Mouse (Mus musculus) Patski (cell line): Measurements from ENCODE around the gene Celsr2. TPM values are rescaled to one million over a fixed set of nuclear protein-coding genes. Genes with fewer than 3 reads are reported as not detected.

Source experiments
- ATAC-seq: fragments of 100-300 bp; one replicate; pipeline ENCODE4 v1.8.0; 2021
- CTCF ChIA-PET: fragments of 350-600 bp; sonication (Branson Sonifier 250); formaldehyde crosslinking; loops from one replicate; lab custom pipeline; 2022; ENCODE audit warnings: inconsistent platforms; lab: Charles Lee
- POLR2A ChIA-PET: fragments of 350-600 bp; sonication (Branson Sonifier 250); formaldehyde crosslinking; loops from one replicate; lab custom pipeline; 2022; ENCODE audit warnings: antibody characterized with exemption, inconsistent platforms; lab: Charles Lee
- DNase-seq: peaks from one replicate; pipeline ENCODE4 v3.0.0-alpha.2; 2011; ENCODE audit warnings: low read depth, low spot score
- H3K27me3 ChIP-seq: fragments of 371-371 bp; one replicate; pipeline ENCODE4 v1.5.1; 2021
- CTCF ChIP-seq: fragments of 100-300 bp; IDR thresholded peaks from one replicate; pipeline ENCODE4 v1.5.1; 2021
- in situ Hi-C: fragments of 300-500 bp; cut with MboI; formaldehyde crosslinking; loops from 3 replicates; pipeline ENCODE4 v1.11.1; 2018; ENCODE audit warnings: low pct_unique_long_range_greater_than_20kb, mixed read lengths
- polyA plus RNA-seq: library from polyadenylated mRNA; unstranded; gene quantifications from one replicate; pipeline ENCODE4 v1.2.3, GENCODE M21; 2021

Celsr2 gene
- polyA plus RNA-seq = 90.1 TPM

DNA sequence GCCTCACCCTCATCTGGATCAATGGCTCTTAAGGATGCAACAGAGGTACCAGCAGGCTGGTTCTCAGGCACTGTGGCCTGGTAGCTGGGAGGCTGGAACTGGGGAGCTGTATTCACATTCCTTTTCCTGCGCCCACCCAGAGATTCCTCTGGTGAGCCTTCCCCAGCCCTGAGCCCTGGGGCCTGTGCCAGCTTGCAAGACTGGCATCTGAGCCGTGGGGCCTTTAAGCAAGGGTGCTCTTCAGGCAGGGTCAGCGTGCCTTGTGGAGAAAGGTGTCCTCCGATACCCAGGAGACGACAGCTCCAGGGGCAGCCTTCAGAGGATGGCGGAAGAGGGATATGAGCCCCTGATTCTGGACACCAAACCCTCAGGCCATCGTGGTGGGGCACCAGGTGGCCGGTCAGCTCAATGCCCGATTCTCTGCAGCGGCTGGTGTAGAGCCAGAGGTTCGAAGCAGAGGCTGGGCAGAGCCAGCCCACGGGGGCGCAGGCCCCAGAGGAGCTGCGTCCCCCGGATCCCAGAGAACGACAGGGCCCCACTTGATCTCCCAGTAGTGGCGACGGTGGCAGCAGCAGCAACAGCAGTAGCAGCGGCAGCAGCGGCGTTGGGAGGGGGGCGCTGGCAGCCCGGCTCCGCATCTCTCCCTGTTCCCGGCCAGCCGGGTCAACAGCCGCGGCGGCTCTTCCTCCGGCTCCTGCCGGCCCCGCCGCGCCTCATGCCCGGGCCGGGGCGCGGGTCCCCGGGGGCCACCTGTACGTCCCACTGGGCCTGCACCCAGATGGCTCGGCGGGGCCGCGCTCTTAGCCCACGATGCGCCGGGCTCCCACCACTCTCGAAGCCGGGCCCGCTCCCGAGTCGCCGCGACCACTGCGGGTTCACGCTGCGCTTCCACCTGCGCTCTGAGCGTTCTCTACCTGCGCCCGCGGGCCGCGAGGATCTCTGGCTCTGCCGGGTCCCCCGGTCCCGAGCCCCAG, at the start of gene Celsr2:
Celsr2 (minus strand) TSS at position 696 of the 974 bp plus-strand sequence.
- no peaks in the 10 kb centered on the region for H3K27me3 ChIP-seq
- CTCF ChIA-PET = interaction anchor here (1.0 to 1.5 kb wide), 2 partner anchors 14 to 22 kb away, joined by 3 to 4 read pairs; no protein-coding TSS in a partner anchor
- POLR2A ChIA-PET = interaction anchor here (0.8 to 7.3 kb wide), 5 partner anchors 9 to 30 kb away, joined by 3 to 61 read pairs (median 4); partner anchors contain the start of gene Sars
- ATAC-seq (no peak), DNase-seq (no peak)
- TF ChIP-seq CTCF = no peak
- in situ Hi-C loops = no loop called here

DNA sequence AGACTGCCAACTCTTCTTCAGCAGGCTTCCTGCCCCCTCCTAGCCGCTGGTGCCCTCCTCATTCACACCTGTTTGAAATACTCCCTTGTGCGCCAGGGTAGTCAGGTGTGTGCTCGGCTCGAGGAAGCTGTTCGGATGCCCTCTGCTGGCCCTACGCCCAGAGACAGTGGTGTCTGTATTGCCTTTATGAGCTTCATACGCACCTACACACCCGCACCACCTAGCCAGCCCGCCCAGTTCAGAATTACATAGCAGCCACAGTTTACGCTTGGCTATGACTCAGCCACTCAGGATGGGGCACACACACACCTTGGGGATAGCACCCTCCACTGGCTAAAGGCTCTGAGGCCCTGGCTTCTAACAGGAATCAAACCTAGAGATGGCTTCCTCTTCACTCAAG, 43.5 kb upstream of the Celsr2 start:
- ATAC-seq = peak; percentile 20
- TF ChIP-seq CTCF = peak; percentile 60
- ChIA-PET CTCF (interaction anchor here (0.8 to 1.5 kb wide), 4 partner anchors 49 to 104 kb away, joined by 3 to 8 read pairs (median 4); partner anchors contain the start of gene Tmem167b), POLR2A (interaction anchor here (1.6 kb wide), 1 partner anchor 13 kb away, joined by 5 read pairs; the partner anchor contains the start of gene Sars)
- in situ Hi-C loops = no loop called here
- no peak for DNase-seq
- H3K27me3 ChIP-seq = no peaks in the 10 kb centered on the region

DNA sequence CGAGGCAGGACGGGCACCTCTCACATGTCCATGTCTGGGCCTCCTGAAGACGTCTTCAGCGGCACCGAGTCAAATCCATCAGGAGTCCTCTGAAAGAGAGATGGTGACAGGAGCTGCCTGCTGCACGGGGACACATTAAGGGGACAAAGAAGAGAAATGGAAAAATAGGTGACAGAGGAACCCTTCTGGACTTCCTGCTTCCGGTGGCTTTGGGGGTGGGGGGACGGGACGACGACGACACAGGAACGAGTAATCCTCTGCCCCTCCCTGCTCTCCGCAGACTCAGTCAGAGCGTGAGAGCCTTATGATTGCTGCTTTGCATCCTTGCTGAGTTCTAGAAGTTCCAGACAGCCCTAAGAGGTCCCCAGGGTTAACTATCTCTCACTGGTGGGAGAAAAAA, 43.0 kb upstream of the Celsr2 start:
- POLR2A ChIA-PET = no interaction called here
- no peak for ATAC-seq
- no peak for DNase-seq
- CTCF ChIA-PET = interaction anchor here (0.8 to 4.5 kb wide), 3 partner anchors 13 to 66 kb away, joined by 3 to 18 read pairs (median 8); partner anchors contain the start of gene Sars
- no peaks in the 10 kb centered on the region for H3K27me3 ChIP-seq
- in situ Hi-C loops = no loop called here
- TF ChIP-seq CTCF = no peak

DNA sequence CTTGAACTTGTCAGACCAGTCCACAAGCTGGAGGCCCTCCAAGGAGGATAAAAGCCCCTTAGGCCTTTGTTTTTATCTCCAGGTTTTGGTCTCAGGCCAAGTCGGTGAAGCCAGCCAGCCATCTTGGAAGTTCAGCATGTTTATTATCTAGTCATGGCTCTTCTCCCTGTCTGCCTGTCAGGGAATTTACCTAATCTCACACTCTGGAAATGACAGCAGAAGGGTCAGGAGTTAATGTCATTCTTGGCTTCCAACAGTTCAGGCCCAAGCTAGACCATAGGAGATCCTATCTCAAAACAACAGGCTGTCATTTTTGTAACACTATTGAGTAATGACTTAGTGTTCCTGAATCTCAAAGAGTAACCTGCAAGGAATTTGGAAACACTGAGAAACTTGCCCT, 38.8 kb upstream of the Celsr2 start:
- no peak for ATAC-seq
- DNase-seq = no peak
- H3K27me3 ChIP-seq = no peaks in the 10 kb centered on the region
- no peak for TF ChIP-seq CTCF
- ChIA-PET CTCF (interaction anchor here (4.5 kb wide), 1 partner anchor 9 kb away, joined by 18 read pairs; the partner anchor contains the start of gene Sars), POLR2A (no interaction called here)
- in situ Hi-C loops = no loop called here

DNA sequence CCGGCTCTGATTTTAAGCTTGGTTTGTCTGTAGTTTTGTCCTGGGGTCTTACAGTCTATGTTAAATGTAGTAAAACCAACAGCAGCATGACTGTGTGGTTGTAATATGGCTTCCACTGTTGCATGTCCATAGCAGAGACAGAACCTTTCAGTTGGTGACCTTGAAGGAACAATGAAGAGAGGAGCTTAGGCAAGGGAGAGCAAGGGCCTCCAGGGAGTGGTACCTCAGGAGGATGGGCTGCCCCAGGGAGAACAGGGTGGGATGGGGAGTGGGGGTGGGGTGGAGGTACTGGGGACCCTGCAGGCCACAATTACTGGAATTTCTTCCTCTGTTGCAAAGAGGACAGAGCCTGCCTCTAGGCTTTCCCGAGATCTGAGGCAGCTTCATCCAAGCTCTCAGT, 36.6 kb upstream of the Celsr2 start:
- no peak for TF ChIP-seq CTCF
- no peak for ATAC-seq
- CTCF ChIA-PET = no interaction called here
- no peaks in the 10 kb centered on the region for H3K27me3 ChIP-seq
- in situ Hi-C loops = no loop called here
- POLR2A ChIA-PET = interaction anchor here (0.6 kb wide), 1 partner anchor 84 kb away, joined by 3 read pairs; no protein-coding TSS in a partner anchor
- no peak for DNase-seq

DNA sequence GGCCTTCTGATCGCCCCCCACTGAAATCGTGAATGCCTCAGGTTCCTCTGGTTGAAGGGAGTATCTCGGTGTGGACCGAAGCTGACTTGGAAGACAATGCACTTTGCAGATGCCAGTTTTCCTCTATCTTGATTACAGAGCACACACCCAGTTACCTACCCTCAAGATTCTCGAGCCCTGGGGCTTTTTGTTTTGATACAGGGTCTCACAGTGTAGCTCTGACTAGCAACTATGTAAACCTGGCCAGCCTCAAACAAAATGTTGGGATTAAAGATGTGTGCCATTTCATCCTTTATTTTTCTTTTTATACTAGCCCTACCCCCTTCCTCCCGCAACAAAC, 30.0 kb upstream of the Celsr2 start:
- in situ Hi-C loops = no loop called here
- DNase-seq (no peak), ATAC-seq (no peak)
- no peaks in the 10 kb centered on the region for H3K27me3 ChIP-seq
- no peak for TF ChIP-seq CTCF
- ChIA-PET POLR2A (interaction anchor here (0.7 to 3.0 kb wide), 13 partner anchors 9 to 195 kb away, joined by 3 to 32 read pairs (median 5); partner anchors contain the start of gene Celsr2), CTCF (interaction anchor here (1.1 to 3.2 kb wide), 7 partner anchors 11 to 281 kb away, joined by 3 to 18 read pairs (median 11); partner anchors contain the start of gene Tmem167b)

DNA sequence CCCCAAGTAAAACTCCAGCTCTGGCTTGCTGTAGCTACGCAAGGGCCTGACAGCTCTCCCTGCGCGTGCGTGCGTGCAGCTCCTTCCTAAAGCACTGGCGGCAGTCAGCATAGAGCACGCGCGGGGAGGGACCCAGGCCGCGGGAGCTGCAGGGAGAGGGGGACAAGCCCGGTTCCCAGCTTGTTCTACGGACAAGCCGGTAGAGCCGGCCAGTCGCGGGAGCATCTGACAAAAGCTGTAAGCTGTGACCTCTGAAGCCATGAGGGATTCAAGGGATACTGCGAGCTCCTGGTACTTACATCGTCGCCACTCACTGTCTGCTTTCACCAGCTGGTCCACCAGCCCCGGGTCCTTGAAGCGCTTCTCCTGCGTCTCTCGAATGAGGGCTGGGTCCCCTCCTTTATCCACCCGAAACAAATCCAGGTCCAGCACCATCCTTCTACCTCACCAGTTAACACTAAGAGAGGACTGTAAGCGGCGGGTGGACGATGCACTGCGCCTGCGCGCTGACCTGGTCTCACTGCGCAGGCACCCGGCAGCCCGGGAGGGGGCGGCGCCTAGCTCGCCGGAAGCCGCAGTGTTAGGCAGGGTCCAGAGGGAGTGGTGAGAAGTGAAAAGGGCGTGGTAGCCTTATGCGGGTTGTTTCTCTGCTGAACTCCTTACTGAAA, 29.5 kb upstream of the Celsr2 start, which contains the start of gene Sars:
Sars (minus strand) TSS at position 512 of the 668 bp plus-strand sequence.
- in situ Hi-C loops = no loop called here
- ATAC-seq = peak; percentile 90
- peak; percentile 83 for DNase-seq
- POLR2A ChIA-PET = interaction anchor here (0.7 to 3.0 kb wide), 18 partner anchors 9 to 196 kb away, joined by 3 to 32 read pairs (median 5); partner anchors contain the start of gene Celsr2
- CTCF ChIA-PET = interaction anchor here (0.9 to 3.2 kb wide), 13 partner anchors 11 to 280 kb away, joined by 3 to 18 read pairs (median 3); partner anchors contain the start of gene Tmem167b
- H3K27me3 ChIP-seq = no peaks in the 10 kb centered on the region
- no peak for TF ChIP-seq CTCF

DNA sequence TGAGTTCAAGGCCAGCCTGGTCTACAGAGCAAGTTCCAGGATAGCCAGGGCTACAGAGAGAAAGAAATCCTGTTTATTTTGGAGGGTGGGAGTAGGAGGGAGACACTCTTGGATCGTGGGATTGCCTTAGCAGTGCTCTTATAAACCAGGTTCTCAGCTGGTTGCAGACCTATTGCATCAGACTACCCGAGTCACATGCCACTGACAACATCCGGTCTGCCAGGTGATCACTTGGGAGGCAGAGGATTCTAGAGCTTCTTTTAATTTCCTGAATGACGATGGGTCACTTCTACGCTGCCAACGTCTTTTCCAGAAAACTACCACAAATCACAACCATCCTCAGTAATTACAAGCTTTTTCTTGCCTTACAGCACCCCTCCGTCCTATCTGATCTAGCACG, 28.7 kb upstream of the Celsr2 start:
- ChIA-PET CTCF (interaction anchor here (0.9 to 3.2 kb wide), 11 partner anchors 11 to 280 kb away, joined by 3 to 18 read pairs (median 5); partner anchors contain the start of gene Tmem167b), POLR2A (interaction anchor here (0.5 to 3.0 kb wide), 15 partner anchors 8 to 742 kb away, joined by 3 to 32 read pairs (median 5); partner anchors contain the start of genes Celsr2 and Tmem167b)
- no peak for TF ChIP-seq CTCF
- no peaks in the 10 kb centered on the region for H3K27me3 ChIP-seq
- DNase-seq (peak; percentile 69), ATAC-seq (peak; percentile 52)
- in situ Hi-C loops = no loop called here

DNA sequence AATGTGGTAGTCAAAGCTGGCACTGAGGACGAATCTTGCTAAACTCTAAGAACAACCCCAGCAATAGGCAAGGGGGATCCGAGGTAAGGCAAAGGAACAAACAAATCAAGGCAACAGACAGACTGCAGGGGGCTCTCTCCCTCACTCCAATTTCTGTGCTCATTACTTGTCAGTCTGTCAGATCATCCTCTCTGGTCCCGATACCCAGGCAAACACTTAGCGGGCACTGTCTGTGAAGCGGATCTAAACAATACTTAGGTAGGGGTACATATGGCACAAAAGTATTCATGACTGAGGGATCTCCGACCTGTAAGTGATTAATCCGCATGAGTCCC, 21.0 kb upstream of the Celsr2 start:
- DNase-seq (no peak), ATAC-seq (no peak)
- ChIA-PET CTCF (interaction anchor here (1.3 kb wide), 1 partner anchor 10 kb away, joined by 3 read pairs; no protein-coding TSS in a partner anchor), POLR2A (interaction anchor here (1.5 kb wide), 1 partner anchor 8 kb away, joined by 3 read pairs; the partner anchor contains the start of gene Sars)
- in situ Hi-C loops = no loop called here
- H3K27me3 ChIP-seq = no peaks in the 10 kb centered on the region
- no peak for TF ChIP-seq CTCF
